Mouse (Mus musculus): ENCODE results near the gene Synpr. TPM values are rescaled to one million over a fixed set of nuclear protein-coding genes. Genes with fewer than 3 reads are reported as not detected.

Gene Synpr
- total RNA-seq, 4 experiments from 2014 or later: 0.35 to 0.44 (median 0.40) TPM; not detected in 1

DNA sequence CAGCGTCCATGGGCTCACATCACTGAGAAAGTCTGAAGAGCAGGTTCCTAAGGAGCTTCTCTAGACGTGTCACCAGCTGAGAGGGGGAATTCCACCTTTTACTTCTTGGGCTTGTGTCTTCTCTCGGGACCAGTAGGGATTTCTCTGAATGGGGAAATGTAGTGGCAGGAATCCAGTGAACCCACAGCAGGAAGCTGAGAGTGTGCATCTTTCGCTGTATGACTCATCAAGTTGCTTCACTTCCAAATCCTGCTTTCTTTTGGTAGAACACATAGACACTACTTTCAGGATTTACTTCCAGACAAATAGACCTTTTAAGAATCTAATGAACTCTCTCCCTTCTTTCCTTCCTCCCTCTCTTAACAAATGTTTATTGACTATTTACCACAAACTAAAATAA, 266.6 kb downstream of the Synpr start:
- no peak for DNase-seq (ENCODE audit: low spot score)

DNA sequence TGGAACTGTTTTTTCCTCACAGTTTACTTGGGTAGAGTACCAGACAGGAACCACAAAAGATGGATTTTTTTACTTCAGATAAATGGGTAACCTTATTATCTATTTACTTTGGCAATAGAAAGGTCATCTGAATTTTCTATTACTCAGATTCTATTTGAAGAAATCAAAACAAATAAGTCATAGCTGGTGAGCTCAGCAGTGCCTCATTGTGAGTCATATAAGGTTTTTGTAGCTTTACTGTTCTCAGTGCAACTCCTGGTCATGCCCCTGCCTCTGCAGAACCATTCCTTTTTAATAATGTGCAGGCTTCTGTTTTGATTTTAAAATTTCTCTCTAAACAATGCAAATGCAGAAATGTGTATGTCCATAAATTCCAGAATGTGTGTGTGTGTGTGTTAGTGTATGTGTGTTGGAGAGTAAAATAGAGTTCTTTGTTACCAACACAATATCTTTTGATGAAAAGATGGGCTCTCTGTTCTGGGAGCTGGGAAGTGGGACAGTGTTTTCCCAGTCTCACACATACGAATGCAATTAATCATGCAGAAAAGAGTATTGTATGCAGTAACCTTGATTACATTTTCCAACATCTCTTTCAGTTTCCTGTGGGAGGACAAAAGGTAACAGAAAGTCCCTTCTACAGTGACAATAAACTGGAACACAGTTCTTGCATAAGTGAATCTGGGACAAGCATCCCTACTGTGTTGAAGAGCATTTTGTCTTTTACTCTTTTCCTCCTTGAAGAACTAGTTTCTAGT, 269.2 kb downstream of the Synpr start:
- no peak for DNase-seq (ENCODE audit: low spot score)

DNA sequence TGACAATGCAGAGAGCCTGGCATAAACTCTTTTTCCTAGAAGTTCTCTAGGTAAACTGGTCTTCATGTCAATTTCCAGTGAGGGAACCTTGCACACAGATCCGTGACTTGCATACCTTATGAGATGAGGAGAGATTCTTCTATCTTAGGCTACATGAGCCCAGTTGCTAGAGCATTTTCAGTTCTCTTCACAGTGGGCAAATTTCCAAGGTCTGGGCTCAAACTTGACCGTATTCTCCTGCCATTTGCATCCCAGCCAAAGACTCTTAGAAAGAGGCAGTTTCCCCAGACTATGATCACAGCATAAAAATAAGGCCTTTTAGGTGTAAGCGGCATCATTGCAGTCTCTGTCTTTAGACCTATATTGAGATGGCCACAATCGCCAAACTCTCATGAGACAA, 270.1 kb downstream of the Synpr start:
- no peak for DNase-seq (ENCODE audit: low spot score)

DNA sequence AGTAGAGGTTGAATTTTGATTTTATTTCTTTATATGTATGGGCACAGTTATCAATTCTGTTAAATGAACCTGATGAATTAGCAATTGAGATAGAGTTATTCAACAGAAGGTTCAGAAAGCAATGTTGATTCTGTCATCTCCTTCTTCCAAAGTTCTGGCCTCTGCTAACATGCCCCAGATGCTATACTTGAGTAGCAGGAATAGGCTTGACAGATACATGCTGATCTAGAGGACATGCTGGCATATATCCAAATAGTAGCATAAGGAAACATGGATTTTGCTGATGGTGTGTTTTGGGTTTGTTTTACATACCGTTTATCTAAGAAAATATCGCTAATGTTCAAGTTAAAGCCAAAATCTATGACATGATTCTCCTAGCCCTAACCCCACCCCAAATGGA, 273.5 kb downstream of the Synpr start:
- no peak for DNase-seq (ENCODE audit: low spot score)

DNA sequence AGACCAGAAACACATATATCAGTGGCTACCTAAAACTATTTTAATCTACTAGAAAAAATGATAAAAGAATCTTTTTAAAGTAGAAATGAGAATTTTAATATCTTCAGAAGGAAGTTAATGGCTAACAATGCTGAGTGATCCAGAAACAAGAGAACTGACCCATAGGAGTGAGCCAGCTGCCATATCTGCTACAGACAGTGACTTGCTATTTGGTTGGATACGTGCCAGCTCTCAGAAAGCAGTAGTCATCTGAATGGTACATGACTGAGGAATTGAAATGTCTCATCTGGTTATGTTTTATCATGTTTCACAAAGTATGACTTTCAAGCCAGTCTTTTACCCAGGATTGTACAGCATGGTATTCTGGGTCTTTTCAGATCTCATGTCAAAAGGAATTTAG, 282.7 kb downstream of the Synpr start:
- no peak for DNase-seq (ENCODE audit: low spot score)

DNA sequence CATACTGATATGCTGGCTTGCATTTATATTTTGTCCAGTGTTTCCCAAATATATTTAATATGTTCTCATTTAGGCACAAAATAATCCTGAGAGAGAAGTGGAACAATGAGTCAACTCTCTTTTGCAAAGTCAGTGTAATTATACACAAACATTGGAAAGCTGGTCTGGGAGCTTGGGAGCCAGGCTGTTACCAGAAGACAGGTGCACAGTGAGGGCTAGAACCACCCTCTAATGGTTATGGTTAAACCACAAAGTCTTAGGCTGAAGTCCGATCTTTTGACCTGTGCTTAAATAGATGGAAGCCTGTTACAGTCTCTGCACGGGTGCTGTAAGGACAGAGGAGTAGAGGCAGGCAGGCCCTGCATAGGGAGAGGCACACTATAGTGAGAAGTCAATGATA, 283.4 kb downstream of the Synpr start:
- DNase-seq (ENCODE audit: low spot score): no peak

DNA sequence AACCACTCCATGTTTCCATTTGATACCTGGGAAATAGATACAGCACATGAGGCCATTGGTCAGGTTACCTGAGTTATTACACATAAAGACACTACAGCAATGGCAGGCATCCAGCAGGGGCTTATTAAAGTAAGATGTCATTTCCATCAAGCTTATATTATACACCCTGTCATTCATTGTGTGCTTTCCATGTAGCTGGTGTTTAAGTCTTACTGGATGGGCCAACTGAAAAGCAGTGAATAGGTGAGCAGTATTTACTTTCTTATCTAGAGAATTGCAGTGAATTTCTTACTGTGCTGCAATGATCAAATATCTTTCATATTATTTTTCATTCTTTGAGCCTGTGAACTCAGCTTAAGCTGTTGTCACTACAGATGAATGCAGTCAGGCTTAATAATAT, 287.4 kb downstream of the Synpr start:
- no peak for DNase-seq (ENCODE audit: low spot score)

DNA sequence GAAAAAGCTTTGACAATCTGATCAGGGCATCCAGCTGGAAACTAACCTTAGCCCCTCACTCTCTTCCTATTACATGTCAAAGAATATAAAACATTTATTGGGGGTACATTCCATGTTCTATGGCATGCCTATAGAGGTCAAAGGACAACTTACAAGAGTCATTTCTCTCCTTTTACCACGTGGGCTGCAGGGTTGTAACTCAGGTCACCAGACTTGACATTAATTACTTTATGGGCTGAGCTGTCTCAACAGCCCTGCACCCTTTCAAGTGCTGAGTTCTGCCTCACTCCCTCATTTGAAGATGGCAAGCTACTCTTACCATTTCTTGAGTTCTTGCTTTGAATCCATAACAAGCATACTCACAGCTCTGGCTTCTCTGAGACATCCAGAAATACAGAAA, 287.9 kb downstream of the Synpr start:
- DNase-seq (ENCODE audit: low spot score): no peak

DNA sequence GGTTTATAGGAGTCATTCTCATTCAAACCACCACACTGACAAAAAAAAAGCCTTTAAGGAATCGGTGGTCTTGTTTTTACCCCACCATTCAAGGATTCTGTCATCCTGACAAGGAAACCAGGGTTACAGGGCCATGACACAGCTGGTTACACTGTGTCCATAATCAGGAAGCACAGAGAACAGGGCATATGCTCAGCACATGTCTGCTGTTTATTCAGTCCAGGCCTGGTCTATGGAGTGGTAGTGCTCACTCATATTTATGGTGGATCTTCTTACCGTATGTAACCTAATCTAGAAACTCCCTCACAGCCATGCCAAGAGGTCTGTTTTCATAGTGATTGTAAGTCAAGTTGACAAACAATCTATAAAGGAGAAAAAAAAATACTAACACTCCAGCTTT, 293.5 kb downstream of the Synpr start:
- no peak for DNase-seq (ENCODE audit: low spot score)

DNA sequence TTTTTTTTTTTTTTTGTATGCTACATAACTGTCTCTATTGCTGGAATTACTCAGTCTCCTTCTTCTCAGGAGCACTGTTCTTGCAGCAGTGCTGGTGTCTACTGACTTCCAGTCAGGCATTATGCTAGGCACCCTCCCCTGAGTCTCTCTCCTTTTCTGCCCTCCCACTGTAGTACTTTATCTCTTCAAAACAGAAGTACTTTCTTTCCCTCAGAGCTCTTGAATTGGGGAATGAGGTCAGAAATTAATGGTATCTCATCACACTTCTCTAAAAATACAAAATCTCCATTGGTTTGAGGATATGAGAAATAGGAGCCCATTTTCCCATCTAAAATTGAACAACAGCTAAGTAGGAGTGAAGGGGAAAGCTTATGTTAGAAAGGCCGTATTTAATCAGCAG, 294.2 kb downstream of the Synpr start:
- DNase-seq (ENCODE audit: low spot score): no peak

DNA sequence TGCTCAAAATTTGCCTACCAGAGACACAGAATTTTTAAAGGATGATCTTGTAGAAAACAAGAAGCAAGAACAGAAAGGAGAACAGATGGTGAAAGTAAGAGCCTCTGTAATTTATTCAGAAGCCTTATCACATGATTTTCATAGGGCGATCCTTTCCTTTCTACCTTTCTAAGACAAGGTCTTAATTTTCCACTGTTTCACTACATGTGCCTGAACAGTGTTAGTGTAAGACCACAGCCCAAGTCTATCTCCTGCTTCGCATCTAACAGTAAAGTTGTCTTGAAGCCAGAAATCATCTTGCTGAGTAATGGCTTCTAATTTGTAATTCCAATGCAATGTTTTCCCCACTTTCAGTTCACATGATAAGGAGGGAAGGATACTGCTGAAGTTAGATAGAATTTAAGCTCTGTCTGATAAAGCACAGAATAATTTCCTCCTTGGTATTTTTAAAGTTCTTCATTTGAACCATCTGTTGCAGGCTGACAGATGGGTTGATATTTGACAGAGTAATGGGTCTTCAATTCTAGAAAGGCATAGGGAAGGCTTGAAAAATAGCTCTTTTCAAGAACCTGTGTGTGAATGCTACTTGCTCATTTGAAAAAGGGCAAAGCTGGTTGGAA, 308.9 kb downstream of the Synpr start:
- DNase-seq (ENCODE audit: low spot score): no peak

DNA sequence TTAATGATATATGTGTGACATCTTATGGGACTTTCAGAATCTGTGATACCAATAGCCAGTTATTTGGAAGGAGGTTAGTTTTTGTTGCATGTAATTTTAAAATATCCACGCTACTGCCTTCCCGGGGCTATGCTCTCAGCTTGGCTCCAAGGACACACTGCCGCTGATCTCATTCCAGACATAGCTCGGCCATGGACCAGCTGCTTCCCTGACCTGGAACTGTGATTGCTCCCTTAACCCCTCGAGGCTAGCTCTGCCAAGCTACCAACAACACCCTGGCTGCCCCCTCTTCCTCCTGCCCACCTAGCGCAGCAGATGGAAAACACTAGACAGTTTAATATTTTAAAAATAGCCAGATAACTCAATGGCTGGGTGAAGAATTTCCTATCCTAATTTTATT, 311.7 kb downstream of the Synpr start:
- DNase-seq (ENCODE audit: low spot score): no peak

DNA sequence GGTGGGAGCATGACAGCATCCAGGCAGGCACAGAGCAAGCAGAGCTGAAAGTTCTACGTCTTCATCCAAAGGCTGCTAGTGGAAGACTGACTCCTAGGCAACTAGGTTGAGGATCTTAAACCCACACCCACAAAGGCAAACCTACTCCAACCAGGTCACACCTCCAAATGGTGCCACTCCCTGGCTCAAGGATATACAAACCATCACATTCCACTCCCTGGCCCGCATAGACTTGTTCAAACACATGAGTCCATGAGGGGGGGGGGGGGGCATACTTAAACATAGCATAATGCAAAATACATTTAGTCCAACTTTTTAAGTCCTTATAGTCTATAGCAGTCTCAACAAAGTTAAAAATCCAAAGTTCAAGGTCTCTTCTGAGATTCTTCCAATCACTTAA, 312.6 kb downstream of the Synpr start:
- no peak for DNase-seq (ENCODE audit: low spot score)

DNA sequence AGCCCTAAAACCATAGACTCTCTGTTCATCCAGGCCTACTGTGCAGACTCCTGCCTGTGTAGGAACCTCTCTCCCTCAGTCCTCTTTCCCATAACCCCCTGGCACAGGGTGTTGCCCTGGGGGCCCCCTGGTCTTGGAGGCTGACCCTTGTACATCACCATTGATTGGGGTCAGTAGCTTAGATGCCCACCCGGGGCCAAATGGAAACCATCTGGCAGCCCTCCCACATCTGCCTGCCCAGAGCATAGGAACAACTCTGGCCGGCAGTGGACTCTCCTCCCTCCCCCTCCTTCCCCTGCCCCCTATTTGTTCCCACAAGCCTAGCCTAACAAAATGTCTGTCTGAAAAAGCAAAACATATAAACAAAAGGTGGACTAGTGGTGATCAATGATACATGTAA, 336.0 kb downstream of the Synpr start:
- DNase-seq (ENCODE audit: low spot score): no peak

DNA sequence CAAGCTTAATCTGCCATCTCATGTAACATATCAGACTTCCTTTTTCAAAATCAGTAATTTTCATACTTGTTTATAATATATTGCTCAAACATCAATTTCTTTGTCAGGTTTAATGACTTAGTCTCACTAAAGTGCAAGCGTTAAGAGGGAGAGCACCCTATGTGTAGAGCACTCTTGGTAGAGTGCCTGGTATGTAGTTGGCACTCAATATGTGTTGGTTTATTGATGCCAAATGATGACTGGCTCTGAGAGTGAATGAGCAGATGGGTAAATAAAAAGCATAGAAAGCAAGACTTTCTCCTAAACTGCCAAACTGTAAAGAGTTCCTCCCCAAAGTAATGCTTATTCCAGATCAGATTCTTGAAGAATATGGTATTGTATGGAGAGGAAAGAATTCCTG, 365.3 kb downstream of the Synpr start:
- no peak for DNase-seq (ENCODE audit: low spot score)

DNA sequence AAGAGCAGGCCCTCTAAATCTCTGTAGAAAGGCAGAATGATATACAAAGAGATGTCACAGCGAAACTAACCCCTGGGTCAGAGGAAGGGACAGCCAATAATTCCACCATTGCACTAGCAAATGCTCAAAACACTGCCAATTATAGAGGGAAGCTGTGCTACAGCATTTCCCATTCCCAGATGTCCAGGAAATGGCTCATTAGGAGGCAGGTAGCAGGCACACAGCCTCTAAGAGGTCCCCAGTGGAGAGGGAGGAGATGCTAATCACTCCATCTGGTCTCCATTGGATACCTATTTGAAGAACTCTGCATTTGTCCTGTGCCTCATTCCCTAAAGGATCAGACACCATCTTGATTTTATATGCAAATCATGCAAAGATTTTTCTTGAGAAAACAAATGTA, 366.5 kb downstream of the Synpr start:
- no peak for DNase-seq (ENCODE audit: low spot score)

DNA sequence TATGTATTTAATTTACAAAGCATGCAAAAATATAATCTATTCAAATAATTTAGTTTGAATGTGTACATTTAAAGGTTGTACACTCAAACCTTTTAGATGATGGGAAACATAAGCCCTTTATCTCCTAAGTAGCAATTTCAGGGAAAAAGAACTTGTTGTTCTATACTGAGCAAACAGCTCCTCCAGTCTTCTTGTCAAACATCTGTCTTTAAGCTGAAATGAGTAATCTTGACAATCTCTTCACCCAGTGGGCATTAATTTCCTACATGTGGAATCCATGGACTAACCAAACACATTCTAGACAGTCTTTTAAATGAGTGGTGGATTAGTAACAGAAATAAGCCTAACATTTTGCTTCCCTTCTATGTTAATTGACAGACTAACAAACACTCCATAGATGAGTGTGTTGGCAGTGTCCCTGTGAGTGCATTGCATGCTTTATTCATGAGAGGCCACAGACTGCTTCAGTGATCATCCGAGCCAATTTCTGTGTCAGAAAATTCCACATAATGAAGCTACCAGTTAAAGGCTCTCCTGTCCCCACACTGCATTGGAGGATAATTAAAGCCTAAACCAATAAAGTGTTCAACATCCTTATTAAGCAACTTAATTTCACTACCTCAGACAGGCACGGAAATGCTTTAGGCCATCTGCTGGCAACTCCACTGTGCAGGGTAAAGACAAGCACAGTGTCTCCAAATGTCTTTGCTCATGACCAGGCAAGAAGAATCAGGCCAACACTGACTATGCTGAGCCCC, 367.1 kb downstream of the Synpr start:
- no peak for DNase-seq (ENCODE audit: low spot score)

All from heart, adult 8-10 months (tissue).